Mouse (Mus musculus): Measurements from ENCODE around the gene Dnajc14.
A peak's percentile ranks its signal among the peaks of the same experiment; 100 is the strongest.
"Not testable (repeated sequence)": the region's sequence is repeated elsewhere in the genome, so short reads cannot be mapped to it uniquely, and the experiment has no call there.

The Dnajc14 gene

GRCm38 (mm10) chr10:128820217-128820616 is 16.4 kb downstream of the Dnajc14 start:
- no peak for DNase-seq (ENCODE audit: low spot score in 2 of 2)

- DNase-seq (ENCODE audit: low spot score in 2 of 2) = peak; percentile 99
Measured at GRCm38 (mm10) chr10:128821358-128822056, 17.6 kb downstream of the Dnajc14 start, which contains the start of gene Ormdl2. Ormdl2 (minus strand) TSS chr10:128821645.

DNA sequence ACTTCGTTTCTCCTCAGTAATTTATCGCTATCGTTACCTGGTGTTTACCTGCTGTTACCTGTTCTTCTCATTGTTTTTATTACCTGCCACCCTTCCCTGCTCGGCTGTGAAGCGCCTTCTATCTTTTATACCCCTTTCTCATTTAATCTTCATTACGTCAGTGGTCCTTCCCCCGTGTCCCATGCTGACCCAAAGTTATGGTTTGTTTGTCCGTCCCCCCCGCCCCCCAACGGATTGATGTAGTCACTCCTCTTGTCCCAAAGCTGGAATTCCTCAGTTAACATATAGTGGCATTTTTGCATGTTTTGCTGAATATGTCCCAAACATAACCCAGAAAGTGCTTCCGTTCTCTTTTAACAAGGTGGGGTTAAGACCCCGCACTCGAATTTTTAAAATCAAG is 18.3 kb downstream of the Dnajc14 start:
- no peak for DNase-seq (ENCODE audit: low spot score in 2 of 2)

DNA sequence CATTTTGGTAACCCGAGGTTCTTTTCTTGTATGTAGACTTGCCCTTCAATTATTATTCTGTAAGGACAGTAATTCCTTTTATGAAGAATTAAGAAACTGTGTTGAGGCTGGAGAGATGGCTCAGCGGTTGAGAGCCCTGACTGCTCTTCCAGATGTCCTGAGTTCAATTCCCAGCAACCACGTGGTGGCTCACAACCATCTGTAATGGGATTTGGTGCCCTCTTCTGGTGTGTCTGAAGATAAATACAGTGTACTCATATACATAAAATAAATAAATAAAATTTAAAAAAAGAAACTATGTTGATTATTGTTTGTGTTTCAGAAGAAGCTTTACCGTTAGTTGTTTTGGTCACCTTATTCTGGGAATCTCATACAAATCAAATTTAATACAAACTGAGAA is 19.2 kb downstream of the Dnajc14 start:
- not testable (repeated sequence) for DNase-seq (ENCODE audit: low spot score in 2 of 2)

DNA sequence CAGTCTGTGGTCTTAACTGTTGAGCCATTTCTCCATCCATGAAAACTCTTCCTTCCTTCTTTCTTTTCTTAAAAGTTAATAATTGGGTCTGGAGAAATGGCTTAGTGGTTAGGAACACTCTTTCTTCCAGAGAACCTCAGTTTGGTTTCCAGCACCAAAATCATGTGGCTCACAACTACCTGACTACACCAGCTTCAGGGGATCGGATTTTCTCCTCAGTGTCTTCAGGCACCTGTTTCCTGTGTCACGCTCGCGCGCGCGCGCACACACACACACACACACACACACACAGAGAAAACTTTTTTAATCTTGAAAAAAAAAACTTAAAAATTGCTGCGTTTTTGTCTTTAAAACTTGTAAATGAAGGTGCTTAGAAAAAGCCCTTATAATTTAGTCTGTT is 20.0 kb downstream of the Dnajc14 start:
- DNase-seq (ENCODE audit: low spot score in 2 of 2) = no peak

- DNase-seq (ENCODE audit: low spot score in 2 of 2) = no peak
Measured at GRCm38 (mm10) chr10:128837400-128837799, 33.5 kb downstream of the Dnajc14 start.

GRCm38 (mm10) chr10:128839434-128839833 is 35.6 kb downstream of the Dnajc14 start:
- DNase-seq (ENCODE audit: low spot score in 2 of 2) = no peak

- DNase-seq (ENCODE audit: low spot score in 2 of 2) = no peak
Measured at GRCm38 (mm10) chr10:128840612-128841011, 36.8 kb downstream of the Dnajc14 start.

DNA sequence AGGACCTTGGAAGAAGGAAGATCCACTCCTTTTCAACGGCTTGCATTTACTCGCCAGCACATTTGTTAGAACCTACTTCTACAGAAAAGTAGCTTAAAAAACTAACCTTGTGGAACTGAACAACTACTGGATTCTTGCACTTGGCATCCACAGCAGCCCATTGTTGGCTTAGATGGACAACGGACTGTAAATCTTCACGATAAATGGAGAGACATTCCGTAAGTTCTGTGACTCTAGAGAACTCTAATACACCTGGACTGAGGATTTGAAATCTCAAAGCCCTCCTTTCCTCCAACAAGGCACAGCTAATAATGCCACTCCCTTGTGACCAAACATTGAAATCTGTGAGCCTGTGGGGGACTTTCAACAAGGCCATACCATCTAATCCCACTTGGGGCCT is 39.4 kb downstream of the Dnajc14 start:
- DNase-seq (ENCODE audit: low spot score in 2 of 2) = no peak

DNA sequence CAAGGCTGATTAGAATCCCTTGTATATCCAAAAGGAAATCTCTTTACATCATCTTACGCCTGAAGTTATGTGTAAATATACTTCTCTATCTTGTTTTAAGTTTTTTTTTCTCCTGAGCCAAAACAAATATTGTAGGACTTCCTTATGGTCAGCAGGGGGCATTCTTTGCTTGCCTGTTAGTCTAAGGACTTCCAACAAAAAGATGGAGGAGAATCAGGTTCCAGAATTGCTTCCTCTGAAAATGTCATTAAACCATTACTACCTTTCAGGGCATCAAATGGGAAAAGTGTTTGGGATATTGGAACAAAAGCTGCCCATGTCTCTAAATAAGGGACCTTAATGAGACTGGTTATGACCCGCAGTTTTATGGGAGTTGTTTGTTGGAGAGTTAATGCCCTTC is 41.7 kb downstream of the Dnajc14 start:
- no peak for DNase-seq (ENCODE audit: low spot score in 2 of 2)

DNA sequence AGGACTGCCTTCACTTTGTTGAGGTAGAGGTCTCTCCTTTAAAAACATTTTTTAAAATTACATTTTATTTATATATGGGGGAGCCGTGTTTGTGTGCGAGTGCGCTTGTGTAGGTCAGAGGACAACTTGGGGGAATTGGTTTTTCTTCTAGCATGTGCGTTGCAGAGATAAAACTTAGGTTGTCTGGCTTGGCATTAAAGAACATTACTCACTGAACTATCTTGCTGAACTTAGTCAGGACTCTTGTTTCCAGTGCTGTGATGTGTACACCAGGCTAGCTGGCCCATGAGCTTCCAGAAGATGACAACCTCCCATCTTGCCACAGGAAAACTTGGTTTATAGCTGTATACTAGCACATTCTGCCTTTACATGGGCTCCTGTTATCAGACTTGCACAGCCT is 42.8 kb downstream of the Dnajc14 start:
- DNase-seq (ENCODE audit: low spot score in 2 of 2) = no peak

GRCm38 (mm10) chr10:128848426-128848825 is 44.6 kb downstream of the Dnajc14 start:
- no peak for DNase-seq (ENCODE audit: low spot score in 2 of 2)

DNA sequence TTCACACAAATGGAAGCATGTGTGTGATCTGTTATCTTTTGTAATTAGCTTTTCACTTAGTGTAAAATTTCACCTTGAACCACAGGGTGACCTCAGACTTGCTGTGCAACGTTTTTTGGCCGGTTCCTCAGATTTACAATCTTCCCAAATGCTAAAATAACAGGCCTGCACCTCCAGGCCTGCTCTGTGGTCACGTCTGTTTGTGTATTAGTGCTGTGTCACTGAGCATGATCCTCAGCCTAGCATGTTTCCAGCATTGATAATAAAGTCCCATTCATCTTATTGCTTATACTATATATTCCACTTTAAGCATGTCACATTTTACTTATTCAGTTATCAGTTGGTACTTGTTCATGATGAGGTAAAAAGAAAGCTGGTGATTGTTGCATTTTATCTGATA is 46.5 kb downstream of the Dnajc14 start:
- DNase-seq (ENCODE audit: low spot score in 2 of 2) = no peak

- no peak for DNase-seq (ENCODE audit: low spot score in 2 of 2)
Measured at GRCm38 (mm10) chr10:128861176-128861575, 57.3 kb downstream of the Dnajc14 start.

- DNase-seq (ENCODE audit: low spot score in 2 of 2) = no peak
Measured at GRCm38 (mm10) chr10:128866042-128866441, 62.2 kb downstream of the Dnajc14 start.

DNA sequence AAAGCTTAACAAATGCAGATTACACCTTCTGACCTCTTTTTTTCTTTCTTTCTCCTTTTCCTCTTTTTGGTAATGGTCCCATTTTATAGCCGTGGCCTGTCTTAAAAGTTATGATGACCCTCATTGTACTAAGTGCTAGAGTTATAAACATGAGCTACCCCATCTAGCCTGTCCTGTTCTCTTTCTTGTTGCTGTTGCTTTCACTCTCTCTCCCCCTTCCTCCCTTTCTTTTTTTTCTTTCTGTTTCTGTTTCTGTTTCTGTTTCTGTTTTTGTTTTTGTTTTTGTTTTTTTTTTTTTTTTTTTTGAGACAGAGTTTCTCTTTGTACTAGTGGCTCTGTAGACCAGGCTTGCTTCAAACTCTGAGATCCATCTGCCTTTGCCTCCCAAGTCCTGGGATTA is 62.7 kb downstream of the Dnajc14 start:
- DNase-seq (ENCODE audit: low spot score in 2 of 2) = no peak

All from right cerebral cortex, postnatal 10 days (tissue).